Mouse (Mus musculus) left cerebral cortex, adult 9 months (tissue): ENCODE results near the gene Enah.

Experiments used
- DNase-seq, 2 experiments: peaks; one replicate each; pipeline ENCODE4 v3.0.0; 2022; ENCODE audit warnings: low spot score in 2 of 2

The Enah gene

DNA sequence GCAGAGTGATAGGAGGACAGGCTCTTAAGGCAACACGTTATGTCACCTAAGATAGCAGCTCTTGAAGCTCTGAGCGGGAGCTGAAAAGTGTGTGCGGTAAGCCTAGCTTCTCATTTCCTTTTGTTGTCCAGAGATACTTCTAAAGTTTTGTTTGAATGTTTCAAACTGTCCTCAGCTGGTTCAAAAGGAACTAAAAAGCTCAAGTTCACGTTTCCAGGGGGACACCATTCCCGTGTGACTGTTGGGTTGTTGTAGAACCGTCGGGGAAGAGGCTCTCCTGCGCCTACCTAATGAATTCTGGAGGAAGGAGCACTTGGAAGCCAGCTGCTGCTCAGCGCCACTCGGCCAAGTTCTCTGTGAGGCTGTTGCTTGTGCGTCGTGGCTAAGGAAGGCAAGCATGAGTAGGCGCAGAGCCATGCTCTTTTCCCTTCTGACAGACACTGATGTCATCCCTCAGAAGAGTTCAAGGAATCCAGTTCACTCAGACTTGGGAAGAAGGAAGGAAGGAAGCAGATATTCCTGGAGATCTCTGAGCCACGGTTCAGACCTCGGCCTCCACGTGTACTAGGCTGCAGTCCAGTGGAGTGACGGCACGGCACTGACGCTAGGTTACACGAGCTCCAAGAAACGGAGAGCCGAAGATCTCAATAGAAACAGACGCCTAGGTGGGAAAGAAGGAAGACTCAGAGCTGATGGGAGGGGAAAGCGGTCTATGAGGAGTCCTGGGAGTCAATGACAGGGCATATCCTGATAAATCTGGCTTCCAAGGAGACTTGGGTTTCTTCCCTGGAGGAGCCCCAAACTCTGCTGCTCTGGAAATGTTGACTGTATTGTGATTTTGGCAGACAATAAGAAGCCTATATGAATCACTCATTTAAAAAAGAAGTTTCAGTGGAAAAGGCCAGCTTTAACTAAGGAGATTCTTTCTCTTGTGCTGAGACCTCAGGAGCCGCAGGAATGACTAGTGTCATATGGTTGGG, 8.7 kb upstream of the Enah start:
- no peak for DNase-seq

DNA sequence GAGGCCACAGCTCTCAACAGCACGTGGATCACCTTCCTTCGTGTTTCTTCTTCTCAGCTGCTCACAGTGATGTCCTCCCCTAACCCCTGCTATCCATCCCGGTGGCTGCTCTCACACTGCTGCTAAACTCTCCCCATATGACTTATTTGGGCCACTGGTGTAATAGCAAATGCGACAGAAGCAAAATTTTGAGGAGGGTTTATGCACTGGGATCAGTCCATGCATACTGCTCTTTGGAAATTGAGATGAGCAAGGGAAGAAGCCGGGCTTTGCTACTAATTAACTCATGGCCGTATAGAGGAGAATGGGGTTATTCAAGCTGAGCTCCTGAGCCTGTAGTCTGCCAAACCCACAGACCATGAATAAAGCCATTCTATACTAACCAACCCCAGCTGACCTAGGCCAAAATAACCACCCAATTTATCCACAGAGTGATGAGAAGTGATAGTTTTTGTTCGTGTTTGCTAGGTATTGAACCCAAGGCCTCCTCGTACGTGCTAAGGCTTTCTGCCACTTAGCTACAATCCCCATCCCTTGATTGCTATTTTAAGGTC, 7.7 kb upstream of the Enah start:
- no peak for DNase-seq

DNA sequence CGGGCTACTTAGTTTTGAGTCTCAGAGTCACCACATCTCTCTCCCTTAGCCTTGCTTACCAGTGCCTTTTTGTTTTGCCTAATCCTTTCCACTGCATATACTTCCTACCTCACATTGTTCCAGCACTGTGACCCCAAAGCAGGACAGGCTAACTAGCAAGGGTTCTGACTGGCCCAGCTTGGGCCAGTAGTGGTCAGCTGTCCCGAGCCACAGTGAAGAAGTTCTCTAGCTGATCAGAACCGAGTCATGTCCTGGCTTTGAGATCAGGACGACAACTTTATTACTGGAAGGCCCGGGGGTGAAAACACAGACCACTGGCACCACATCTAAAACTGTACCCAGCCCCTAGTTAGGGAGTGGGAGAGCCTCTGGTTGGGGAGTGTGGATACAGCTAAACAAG, 7.0 kb upstream of the Enah start:
- DNase-seq, result no peak

DNA sequence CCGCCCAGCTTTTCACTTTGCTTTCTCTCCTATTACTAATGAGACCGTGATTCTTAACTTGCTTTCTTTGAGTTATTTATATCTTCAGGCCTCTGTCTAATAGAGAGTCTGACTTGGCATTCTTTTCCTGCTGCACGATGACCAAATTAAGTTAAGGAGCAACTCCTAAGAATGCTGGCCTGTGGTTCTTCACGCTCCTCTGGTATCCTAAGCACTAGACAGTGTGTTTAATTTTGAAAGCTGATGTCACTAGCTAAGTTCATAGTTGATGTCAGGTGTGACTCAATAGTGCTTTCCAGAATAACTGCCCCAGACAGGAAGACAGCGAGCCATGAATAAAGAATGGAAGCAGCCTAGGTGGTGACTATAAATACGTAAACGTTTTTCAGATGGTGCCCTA, 6.3 kb upstream of the Enah start:
- DNase-seq, result no peak

DNA sequence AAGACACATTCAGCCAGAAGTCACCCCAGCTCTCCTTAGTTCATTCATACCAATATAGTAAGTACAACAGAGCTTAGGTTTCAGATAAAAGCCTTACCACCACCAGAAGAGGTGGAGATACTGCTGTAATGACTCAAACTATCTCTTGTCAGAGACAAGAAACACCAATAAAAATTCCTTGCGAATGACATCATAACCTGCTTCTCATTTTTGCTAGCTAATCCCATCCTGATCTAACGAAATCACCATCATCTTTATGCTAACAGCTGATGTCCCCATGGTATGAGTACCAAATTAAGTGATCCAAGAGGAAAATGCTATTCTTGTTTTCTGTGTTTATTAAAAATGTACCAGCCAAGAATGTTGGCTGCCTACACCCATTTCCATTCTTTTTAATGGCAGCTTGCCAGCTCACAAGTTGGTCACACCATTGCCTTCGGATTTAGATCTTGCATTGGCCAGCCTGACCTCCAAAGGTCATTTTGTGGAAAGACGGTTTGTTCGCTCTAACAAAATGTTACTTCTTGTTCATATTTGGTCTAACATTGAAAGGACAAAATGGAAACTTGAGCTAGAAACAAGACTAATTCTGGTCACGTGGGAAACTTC, 2.0 kb upstream of the Enah start:
- no peak for DNase-seq

DNA sequence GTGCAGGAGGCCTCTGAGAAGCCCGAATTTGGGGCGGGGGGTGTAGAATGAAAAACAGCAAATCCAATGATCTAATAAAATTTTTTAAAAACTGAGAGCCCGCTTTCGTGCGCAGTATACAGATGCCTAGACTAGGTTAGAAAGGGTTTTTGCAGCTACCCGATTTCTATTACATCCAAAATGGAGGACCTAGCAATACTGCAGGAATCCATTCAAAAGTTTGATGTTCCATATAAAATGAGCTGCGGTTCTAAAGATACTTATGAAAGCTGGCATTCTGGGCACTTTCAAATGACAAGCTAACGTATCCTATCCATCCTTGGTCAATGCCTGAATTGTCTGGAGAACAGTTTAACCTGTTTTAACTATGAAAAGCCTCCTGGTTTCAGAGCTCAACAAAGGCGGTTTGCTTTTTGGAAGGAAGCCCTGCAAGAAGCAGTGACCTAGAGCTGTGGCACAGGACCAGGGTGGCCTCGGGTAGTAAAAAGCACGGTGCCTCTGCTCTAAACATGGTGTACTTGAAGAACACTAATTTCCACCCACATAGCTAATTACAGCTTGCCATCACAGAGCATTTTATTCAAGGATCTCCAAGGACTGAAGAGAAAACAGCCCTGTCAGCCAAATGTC, 1.2 kb upstream of the Enah start:
- DNase-seq, result no peak

DNA sequence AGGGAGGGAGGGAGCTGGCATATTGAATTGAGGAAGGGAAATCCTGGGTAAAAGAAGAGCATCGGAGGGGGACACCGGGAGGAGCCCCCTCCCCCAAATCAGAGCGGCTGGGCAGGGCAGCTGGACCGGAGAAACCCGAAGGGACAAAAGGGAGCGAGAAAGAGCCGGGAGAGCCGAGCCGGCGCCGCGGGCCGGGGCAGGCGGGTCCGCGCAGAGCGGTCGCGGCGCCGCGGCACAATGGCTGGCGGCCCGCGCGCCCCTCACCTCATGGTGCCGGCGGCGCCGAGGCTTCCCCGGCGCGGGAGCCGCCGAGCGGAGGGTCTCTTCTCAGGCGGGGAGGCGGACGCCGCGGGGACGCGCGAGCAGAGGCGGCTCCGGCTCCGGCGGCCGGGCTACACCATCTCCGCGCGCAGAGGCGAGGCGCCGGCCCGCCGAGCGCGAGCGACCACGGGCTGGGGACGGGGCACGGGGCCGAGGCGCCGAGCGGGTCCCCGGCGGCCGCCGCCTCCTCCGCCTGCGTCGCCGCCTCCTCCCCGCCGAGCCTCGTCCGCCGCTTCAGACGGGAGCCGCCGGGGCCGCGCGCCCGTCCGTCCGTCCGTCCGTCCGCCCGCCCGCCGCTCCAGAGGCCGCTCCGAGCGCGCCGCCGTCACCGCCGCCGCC, 394 bp downstream of the Enah start:
- DNase-seq, result no peak

DNA sequence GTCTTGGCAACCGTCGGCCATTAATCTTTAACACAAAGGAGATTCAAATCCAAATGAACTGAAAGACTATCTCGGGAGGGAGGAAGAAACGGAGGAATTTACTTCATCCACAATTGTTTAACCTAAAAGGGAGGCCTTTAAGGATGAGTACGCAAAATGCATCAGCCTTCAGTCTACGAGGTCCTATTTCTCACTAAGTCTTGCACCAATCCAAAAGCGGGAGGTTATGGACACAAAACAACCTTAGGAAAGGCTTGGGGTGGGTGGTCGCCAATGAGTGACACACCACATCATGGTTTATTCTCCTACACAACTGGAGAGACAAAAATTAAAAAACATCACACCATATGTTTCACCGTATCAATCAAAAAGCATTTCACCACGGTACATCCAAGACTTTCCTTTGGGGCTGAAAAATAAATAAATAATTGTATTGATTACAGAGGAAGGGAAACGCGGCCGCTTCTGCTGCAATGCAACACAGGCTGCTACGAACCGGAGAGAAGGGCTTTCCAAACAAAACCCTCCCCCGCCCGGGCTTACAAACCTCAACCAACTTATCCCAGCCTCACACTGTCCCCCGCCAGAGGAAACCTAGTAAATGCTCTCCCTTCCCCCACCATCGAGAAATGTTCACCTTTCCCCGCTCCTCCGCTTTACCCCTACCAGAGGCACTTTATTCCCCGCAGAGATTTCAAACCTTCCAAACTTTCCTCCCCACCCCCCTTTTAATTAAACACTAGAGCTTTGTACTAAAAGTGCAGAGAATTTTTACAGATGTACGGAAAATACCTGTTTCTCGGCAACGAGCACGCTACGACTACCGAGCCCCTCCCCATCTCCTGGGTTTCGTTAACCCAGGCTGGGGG, 1.2 kb downstream of the Enah start:
- no peak for DNase-seq

DNA sequence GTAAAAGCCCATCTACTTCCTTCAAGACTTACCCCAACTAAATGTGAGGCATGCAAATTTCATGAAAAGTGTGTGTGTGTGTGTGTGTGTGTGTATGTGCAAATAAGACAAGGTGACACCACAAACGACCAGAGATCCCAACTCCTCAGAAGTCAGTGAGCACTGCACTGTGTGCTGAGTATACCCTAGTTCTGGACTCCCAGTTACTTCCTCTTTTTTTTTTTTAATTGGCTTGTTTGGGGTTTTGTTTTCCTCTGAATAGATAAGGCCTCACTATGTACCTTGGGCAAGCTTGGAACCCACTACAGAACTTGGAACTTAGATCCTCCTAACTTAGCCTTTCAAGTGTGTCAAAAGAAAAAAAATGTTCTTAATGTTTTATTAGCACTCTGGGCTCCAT, 14.0 kb downstream of the Enah start:
- DNase-seq, result no peak

DNA sequence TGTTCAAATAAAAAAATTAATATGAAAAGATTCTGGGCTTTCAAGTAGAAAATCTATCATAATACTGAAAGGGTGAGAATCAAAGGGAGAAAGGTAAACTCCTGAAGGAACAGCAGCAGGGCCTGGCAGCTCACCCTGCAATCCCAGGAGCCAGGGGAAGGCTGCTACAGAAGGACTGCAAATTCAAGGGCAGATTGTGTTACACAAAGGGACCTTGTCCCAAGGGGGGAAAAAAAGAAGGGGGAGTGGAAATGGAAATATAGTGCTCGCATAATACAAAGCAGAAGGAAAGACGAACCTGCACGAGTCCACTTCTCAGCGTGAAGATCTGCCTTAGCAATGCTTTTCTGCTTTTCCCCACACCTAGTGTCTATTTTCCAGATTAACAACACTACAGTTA, 21.1 kb downstream of the Enah start:
- no peak for DNase-seq

DNA sequence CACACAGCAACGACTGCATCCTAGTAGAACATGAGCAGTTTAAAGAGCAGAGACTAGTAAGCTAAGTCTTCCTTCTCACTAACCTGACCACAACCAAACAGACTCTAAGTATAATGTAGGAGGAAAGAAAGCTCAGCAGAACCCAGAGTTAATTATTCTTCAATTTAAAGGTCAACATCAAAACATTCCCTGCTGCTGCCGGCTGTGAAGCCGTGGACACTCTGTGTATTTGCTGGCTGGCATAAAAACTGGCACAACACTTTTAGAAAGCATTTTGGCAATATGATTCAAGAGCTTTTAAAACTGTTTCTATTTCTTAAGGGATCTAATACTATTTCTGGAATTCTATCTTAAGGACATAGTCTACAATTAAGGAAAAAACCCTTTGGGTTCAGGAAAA, 22.0 kb downstream of the Enah start:
- DNase-seq, result no peak

DNA sequence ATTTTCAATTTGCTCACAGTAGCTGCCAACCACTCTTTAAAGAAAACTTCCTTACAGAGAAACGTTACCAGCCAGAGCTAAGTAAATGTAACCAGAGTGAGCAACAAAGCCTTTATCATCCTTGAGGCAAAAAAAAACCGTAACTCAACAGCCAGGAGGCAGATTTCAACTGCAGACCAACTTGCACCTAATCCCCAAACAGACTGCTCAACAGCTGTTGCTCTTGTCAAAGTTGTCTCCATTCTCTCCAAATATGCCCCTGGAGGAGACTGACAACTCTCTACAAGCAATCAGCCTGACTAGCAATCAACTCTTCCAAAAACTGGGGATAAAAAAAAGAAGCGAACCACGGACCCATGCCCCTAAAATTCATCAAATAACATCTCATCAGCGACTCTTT, 26.2 kb downstream of the Enah start:
- no peak for DNase-seq

DNA sequence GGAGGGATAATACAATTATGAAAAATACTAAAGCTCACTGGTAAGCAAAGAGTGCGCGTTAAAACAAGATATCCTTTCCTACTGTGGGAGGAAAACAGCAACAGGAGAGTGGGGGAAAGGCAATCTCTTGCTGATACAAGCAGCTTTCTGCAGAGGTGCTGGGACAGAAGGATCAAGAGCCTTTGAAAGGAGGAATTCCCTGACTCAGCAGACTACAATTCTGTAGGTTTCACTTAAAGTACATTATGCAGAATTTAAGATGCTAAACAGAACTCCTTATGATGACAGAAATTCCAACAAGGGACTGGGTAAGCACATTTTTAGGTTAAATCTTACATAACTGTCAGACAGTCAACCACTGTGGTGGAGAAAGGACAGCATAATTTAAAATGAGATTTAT, 31.4 kb downstream of the Enah start:
- DNase-seq, result no peak

DNA sequence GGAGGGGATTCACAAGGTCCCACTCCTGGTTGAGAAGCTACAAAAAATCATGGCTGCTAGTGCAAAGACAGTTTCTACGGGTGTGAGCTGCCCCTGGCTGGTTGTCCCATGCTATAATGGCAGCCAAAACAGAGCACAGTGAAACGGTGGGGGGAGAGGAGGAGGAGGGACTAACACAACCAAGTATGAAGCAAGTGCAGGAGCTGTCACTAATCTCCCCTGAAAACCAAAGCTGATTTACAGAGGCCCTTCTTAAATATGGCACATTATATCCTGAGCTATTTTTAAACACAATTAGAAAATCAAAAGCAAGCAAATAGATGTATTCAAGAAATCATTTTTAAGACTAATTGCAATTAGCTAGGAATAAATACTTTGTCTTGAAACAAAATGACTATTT, 32.6 kb downstream of the Enah start:
- no peak for DNase-seq

DNA sequence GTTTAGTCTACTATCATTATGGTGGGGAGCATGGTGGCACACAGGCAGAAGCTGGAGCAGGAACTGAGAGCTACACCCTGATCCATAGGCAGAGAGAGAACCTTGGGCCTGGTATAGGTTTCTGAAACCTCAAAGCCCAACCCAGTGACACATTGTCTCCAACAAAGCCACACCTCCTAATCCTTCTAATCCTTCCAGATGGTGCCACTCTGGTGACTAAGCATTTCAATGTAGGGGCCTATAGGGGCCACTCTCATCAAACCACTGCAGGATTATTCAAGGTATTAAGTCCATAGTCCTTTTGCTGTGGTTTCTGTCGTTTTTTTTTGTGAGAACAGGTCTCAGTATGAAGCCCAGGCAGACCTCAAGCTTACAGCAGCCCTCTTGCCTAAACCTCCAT, 33.9 kb downstream of the Enah start:
- no peak for DNase-seq

DNA sequence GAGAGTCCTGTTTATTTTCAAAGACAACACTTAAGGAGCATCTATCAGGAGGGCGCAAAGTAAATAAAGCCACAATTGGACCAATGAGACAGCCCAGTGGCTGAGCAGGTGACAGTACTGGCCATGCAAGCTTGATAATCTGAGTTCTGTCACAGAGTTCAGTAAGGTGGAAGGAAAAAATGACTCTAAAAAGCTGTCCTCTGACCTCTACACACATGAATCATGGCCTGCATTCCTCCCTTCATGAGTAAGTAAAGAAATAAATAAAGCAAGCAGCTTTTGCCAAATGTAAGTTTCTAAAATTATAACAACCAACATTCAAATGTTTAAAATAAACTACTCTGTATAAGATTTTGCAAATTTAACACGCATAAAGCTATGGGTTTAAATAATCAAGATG, 35.0 kb downstream of the Enah start:
- no peak for DNase-seq

DNA sequence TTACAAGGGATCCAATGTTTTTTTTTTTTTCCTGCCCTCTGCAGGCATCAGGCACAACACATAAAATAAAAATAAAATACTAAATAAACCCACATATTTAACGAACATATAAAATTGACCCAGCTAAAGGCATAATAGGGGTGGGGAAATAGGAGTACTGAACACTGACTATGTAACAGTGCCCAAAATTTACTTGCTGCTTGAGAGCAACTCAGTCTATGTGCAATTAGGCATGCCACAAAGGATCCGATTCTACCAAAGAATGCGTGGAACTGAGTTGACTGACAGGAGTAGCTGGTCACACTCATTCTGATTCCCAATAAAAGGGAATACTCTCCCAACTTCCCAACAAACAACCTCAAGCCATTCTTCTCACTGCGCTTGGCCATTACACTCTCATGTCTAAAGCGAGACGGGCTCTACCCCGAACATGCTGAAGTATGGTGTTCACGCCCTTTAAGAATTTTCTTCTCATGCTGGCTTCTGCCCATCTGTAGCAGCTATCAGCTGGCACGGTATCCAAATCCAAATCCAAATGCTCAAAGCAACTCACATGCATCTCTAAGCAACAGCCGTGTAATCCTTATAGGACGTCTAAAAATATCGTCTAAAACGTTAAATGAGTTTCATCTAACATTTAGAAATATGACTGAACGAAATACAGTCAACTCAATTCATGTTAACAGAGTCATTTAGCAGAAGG, 39.6 kb downstream of the Enah start:
- peak in 1 of 2 experiments; percentile 14 for DNase-seq

DNA sequence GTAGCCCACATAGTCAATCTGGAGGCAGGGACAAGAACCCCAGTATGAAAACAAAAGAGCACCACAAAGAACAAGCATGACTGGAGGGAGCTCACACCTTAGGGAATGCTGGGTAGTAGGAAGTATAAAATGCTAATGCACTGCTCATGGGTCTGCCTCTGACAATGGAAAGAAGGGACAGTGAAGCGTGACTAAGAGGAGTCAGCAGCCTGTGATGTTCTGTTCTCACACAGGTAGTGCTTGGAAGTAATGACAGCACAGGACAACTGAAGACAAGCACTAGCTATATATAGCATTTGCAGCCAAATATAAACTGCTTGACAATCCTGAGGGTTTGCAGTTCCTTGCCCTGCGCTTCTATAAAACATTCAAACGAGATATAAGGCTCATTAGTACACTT, 44.3 kb downstream of the Enah start:
- DNase-seq, result no peak

DNA sequence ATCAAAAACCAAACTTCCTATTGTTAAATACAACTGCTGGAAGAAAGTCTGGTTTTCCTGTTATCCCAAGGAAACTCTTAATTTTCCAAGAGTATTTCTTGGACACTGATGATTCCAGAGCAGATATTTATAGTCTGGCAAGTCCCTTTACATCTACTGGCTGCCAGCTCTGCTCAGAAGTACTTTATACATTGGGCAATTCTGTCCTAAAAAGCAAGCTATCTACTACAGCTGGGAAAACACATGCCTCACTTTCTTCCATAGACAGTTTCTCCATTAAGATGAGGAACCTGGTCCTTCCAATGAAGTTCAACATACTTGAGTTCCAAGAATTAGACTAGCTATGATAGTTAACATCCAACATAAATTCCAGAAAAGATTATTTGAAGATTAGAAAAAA, 44.9 kb downstream of the Enah start:
- no peak for DNase-seq

DNA sequence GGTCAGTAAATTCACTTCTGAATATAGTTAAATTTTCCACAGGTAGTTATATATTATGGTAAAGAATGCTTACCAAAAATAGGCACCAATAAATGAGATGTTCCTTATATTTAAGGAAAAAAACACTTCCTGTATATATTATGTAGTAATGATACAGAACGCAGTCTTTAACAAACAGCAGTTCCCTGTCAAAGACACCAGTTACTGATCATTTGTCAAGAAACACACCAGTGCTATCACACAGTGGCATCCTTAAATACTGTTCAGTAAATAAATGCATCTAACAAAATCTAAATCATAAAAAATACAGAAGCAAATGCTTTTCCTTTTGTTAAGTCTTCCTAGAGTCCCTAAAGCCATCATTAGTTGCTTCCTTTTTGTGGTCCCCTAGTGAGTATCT, 54.5 kb downstream of the Enah start:
- DNase-seq, result no peak

DNA sequence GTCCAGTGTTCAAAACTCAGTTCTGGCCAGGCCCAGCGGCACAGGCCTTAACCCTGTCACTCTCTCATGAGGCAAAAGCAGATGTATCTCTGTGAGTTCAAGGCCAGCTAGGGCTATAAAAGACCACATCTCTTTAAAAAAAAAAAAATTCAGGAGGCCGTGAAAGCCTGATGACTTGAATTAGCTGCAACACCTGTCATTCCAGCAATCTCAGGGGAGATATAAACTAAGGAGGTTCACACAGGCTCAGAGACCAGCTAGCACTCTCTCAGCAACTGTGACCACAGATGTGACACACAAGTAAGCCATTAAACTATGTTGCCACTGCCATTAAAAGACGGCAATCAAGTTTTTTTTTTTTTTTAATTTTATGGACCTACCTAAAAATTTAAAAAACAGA, 56.0 kb downstream of the Enah start:
- no peak for DNase-seq
